Mouse (Mus musculus) erythroblast, embryonic 14.5 days (primary cell): ENCODE results near the gene Stat2.
"Not testable (repeated sequence)": the region's sequence is repeated elsewhere in the genome, so short reads cannot be mapped to it uniquely, and the experiment has no call there.

Source experiments
- GATA1 ChIP-seq: IDR thresholded peaks from 2 replicates; pipeline ENCODE4 v1.6.1; 2012; ENCODE audit warnings: low read length, inconsistent platforms, mixed read lengths
- TAL1 ChIP-seq: IDR thresholded peaks from 3 replicates; pipeline ENCODE4 v1.6.1; 2012; ENCODE audit warnings: low read length, inconsistent platforms, mixed read lengths

- TF ChIP-seq TAL1, GATA1: not testable (repeated sequence)
These were observed 5.0 kb downstream of the Stat2 start for GRCm38 (mm10) chr10:128275374-128275773.
